Mouse (Mus musculus) CH12.LX (cell line): ENCODE measurements around the gene Il17rc. TPM values are rescaled to one million over a fixed set of nuclear protein-coding genes. Genes with fewer than 3 reads are reported as not detected.

Experiments
- DNase-seq: peaks from one replicate; pipeline ENCODE4 v3.0.0-alpha.2; 2013; ENCODE audit errors: extremely low read depth
- H3K27ac ChIP-seq: 2 replicates; pipeline ENCODE4 v1.5.1; 2012; ENCODE audit warnings: low read depth, mild to moderate bottlenecking, control low read depth, moderate library complexity; ENCODE audit not compliant: insufficient read depth
- H3K27me3 ChIP-seq: replicated peaks from 2 replicates; pipeline ENCODE3; 2012; ENCODE audit warnings: inconsistent platforms
- H3K36me3 ChIP-seq, 2 experiments: replicated peaks in 1 of 2; 2 replicates each; pipeline versions ENCODE3 to v1.6.1; 2012; ENCODE audit warnings: inconsistent platforms in 1 of 2, low read length in 1 of 2, mild to moderate bottlenecking in 1 of 2, mixed read lengths in 1 of 2, moderate library complexity in 1 of 2; ENCODE audit not compliant: control insufficient read depth in 1 of 2, insufficient read depth in 1 of 2
- H3K4me1 ChIP-seq, 2 experiments: 2 replicates each; pipeline ENCODE4 v1.6.1; 2012; ENCODE audit warnings: inconsistent platforms in 1 of 2, moderate library complexity in 1 of 2; ENCODE audit not compliant: insufficient read depth in 2 of 2, control insufficient read depth in 1 of 2
- H3K4me2 ChIP-seq: 2 replicates; pipeline ENCODE4 v1.6.1; 2012; ENCODE audit warnings: low read depth, mild to moderate bottlenecking, control low read depth; ENCODE audit not compliant: poor library complexity, insufficient read depth, severe bottlenecking
- H3K4me3 ChIP-seq, 3 experiments: fragments of 150-350 bp in 1 of 3; sonication (generic) in 1 of 3; replicated peaks in 1 of 3; 2 replicates each; pipeline versions ENCODE3 to v1.5.1; 2011 to 2012; ENCODE audit warnings: low read depth in 2 of 3, low read length in 2 of 3, mild to moderate bottlenecking in 2 of 3, moderate library complexity in 2 of 3, control low read depth in 1 of 3, improper control_type of control experiment in 1 of 3, inconsistent platforms in 1 of 3, mixed read lengths in 1 of 3; ENCODE audit not compliant: poor library complexity in 1 of 3
- H3K79me2 ChIP-seq: replicated peaks from 2 replicates; pipeline ENCODE4 v1.6.1; 2012; ENCODE audit warnings: mild to moderate bottlenecking, moderate library complexity; ENCODE audit not compliant: control insufficient read depth, poor library complexity, insufficient read depth, severe bottlenecking; ENCODE audit errors: extremely low read depth
- H3K9ac ChIP-seq: 2 replicates; pipeline ENCODE4 v1.6.1; 2012; ENCODE audit warnings: low read depth, mild to moderate bottlenecking, control low read depth, moderate library complexity; ENCODE audit not compliant: insufficient read depth
- H3K9me3 ChIP-seq: replicated peaks from 2 replicates; pipeline ENCODE3; 2012; ENCODE audit warnings: low read length, inconsistent platforms, mixed read lengths
- BHLHE40 ChIP-seq: IDR thresholded peaks from 2 replicates; pipeline ENCODE4 v1.6.1; 2011; ENCODE audit warnings: mild to moderate bottlenecking, low read depth, low read length, improper control_type of control experiment
- CHD2 ChIP-seq: IDR thresholded peaks from 2 replicates; pipeline ENCODE4 v1.6.1; 2011; ENCODE audit warnings: low read length, improper control_type of control experiment
- CTCF ChIP-seq, 2 experiments: IDR thresholded peaks in 1 of 2; conservative IDR thresholded peaks in 1 of 2; 2 replicates each; pipeline ENCODE4 v1.5.1; 2011 to 2012; ENCODE audit warnings: low read depth in 2 of 2, low read length in 2 of 2, improper control_type of control experiment in 1 of 2, inconsistent platforms in 1 of 2, mild to moderate bottlenecking in 1 of 2, moderate library complexity in 1 of 2
- E2F4 ChIP-seq: IDR thresholded peaks from 2 replicates; pipeline ENCODE4 v1.6.1; 2011; ENCODE audit warnings: low read depth, low read length, improper control_type of control experiment; ENCODE audit not compliant: insufficient replicate concordance
- ETS1 ChIP-seq: conservative IDR thresholded peaks from 2 replicates; pipeline ENCODE4 v1.6.1; 2012; ENCODE audit warnings: low read depth, mild to moderate bottlenecking, inconsistent platforms, low read length, improper control_type of control experiment, moderate library complexity
- IRF4 ChIP-seq: IDR thresholded peaks from 2 replicates; pipeline ENCODE4 v1.6.1; 2014; ENCODE audit warnings: low read depth, mild to moderate bottlenecking, inconsistent platforms, low read length, improper control_type of control experiment
- JUND ChIP-seq: conservative IDR thresholded peaks from 2 replicates; pipeline ENCODE4 v1.6.1; 2011; ENCODE audit warnings: low read depth, low read length, improper control_type of control experiment
- MAFK ChIP-seq: IDR thresholded peaks from 2 replicates; pipeline ENCODE4 v1.6.1; 2011; ENCODE audit warnings: low read length, improper control_type of control experiment; ENCODE audit not compliant: insufficient replicate concordance
- MAX ChIP-seq: IDR thresholded peaks from 2 replicates; pipeline ENCODE4 v1.6.1; 2011; ENCODE audit warnings: low read length, improper control_type of control experiment
- MEF2A ChIP-seq: IDR thresholded peaks from 2 replicates; pipeline ENCODE4 v1.6.1; 2014; ENCODE audit warnings: low read depth, mild to moderate bottlenecking, inconsistent platforms, low read length, improper control_type of control experiment, borderline replicate concordance
- MYC ChIP-seq: IDR thresholded peaks from 2 replicates; pipeline ENCODE4 v1.6.1; 2011; ENCODE audit warnings: low read depth, mild to moderate bottlenecking, improper control_type of control experiment, low read length
- SIN3A ChIP-seq: IDR thresholded peaks from 2 replicates; pipeline ENCODE4 v1.6.1; 2012; ENCODE audit warnings: low read length, improper control_type of control experiment, inconsistent platforms
- ZKSCAN1 ChIP-seq: IDR thresholded peaks from 2 replicates; pipeline ENCODE4 v1.6.1; 2012; ENCODE audit warnings: low read depth, inconsistent platforms, low read length, improper control_type of control experiment, borderline replicate concordance
- dilution Hi-C: fragments of 300-500 bp; cut with MboI; formaldehyde crosslinking; loops from 2 replicates; pipeline ENCODE4 v1.14.3; 2020; ENCODE audit warnings: low sequenced_read_pairs; ENCODE audit not compliant: extremely low pct_unique_long_range_greater_than_20kb, extremely low pct_ligation_motif_present
- in situ Hi-C: fragments of 300-500 bp; cut with MboI; formaldehyde crosslinking; loops from 3 replicates; pipeline ENCODE4 v1.14.3; 2019; ENCODE audit warnings: low sequenced_read_pairs, low pct_ligation_motif_present, low pct_unique_long_range_greater_than_20kb, mixed read lengths
- polyA plus RNA-seq: library from polyadenylated mRNA; unstranded; fragments of >175 nt; gene quantifications from 2 replicates; pipeline ENCODE4 v1.2.1, GENCODE M21; 2012; ENCODE audit warnings: low read depth; ENCODE audit not compliant: insufficient read length
- total RNA-seq, 2 experiments: library from RNA; depleted of rRNA; stranded (reverse); fragments of 300-350 nt in 1 of 2; fragments of >200 nt in 1 of 2; gene quantifications; 2 replicates each; pipeline ENCODE4 v1.2.3; 2012 to 2014

Gene Il17rc
- total and polyA plus RNA-seq, 3 experiments, result not detected

DNA sequence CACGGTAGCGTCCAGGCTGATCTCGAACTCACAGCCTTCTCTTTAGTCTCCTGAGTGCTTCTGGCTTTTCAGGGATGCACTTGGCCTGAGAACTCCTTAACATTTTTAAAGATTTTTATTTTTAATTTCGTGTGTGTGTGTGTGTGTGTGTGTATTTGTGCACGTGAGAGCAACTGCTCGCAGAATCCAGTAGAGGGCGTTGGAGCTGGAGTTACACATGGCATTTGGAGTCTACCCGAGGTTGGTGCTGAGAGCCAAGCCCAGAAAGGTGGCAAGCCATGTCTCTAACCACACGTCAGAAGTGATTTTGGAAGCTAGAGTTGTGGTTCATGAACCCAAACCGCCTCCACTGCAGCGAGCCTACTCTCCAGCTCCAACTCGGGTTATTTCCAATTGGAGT is 28.1 kb upstream of the Il17rc start:
- H3K9ac ChIP-seq, result peak overlapping the region; percentile 77
- H3K4me1 ChIP-seq, result peaks cover 4 to 40% of the 10 kb centered on the region in 2 experiments
- DNase-seq, result peak; percentile 69
- no peaks in the 10 kb centered on the region for H3K27me3 ChIP-seq
- H3K79me2 ChIP-seq, result peaks cover 13% of the 10 kb centered on the region
- H3K4me2 ChIP-seq, result peak overlapping the region; percentile 55
- dilution Hi-C loops (no loop called here), in situ Hi-C loops (no loop called here)
- no peaks in the 10 kb centered on the region for H3K9me3 ChIP-seq
- H3K36me3 ChIP-seq, result peaks cover 21 to 32% of the 10 kb centered on the region in 2 experiments
- TF ChIP-seq MEF2A (no peak), ZKSCAN1 (no peak), BHLHE40 (peak; percentile 94), MYC (peak; percentile 80), CTCF (conservative IDR thresholded peaks at IDR 0.05 in 1 of 2, IDR thresholded peaks at IDR 0.05 in 1 of 2; ENCODE audit: low read depth in 2 of 2, low read length in 2 of 2) (peak in 1 of 2 experiments; percentile 57; a peak in 2 of 4 replicates)
- H3K4me3 ChIP-seq, result peak overlapping the region; percentile 94 to 100 (median 95)
- H3K27ac ChIP-seq, result no peak overlapping the region; the same call in 1 of the 2 replicates

DNA sequence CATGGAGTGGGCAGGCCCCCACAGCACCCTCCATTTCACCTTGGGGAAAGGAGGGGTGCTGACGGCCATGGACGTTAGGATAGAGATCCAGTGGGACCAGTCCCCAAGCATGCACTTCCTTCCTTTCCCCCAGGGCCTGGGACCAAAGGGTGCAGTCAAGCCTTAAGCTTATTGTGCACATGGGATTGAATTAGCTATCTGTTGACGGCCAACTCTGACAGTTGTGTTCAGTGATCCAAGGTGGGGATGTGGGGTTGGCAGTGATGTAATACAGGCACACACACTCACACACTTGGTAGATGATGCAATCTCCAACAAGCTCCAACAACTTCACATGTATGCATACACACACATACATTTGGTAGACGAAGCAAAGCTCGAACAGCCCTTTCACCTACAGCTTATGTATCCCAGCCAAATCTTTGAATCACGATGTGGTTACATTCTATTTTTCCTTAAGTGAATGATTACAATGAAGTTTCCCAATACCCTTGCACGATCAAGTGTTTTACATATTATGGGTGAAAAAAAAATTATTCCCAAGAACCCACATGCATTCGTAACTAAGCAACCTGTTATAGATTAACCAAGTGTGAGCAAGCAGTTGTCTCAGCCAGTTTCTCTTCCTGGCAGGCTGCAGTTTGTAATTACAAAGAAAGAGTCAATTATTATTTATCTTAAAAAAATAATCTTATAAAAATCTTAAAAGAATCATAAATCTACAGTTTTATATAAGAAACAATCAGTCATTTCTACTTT is 26.8 kb upstream of the Il17rc start:
- Histone ChIP-seq H3K4me2 (no peak overlapping the region), H3K79me2 (peaks cover 13% of the 10 kb centered on the region), H3K36me3 (peaks cover 24 to 43% of the 10 kb centered on the region in 2 experiments), H3K27ac (no peak overlapping the region), H3K9ac (no peak overlapping the region), H3K27me3 (no peaks in the 10 kb centered on the region), H3K9me3 (no peaks in the 10 kb centered on the region), H3K4me1 (peaks cover 4 to 34% of the 10 kb centered on the region in 2 experiments), H3K4me3 (peak overlapping the region in 1 of 3 experiments; percentile 17)
- in situ Hi-C loops (no loop called here), dilution Hi-C loops (no loop called here)
- no peak for DNase-seq
- TF ChIP-seq MYC, result peak; percentile 16; the same call in 1 of the 2 replicates
- TF ChIP-seq MAFK, result no peak

DNA sequence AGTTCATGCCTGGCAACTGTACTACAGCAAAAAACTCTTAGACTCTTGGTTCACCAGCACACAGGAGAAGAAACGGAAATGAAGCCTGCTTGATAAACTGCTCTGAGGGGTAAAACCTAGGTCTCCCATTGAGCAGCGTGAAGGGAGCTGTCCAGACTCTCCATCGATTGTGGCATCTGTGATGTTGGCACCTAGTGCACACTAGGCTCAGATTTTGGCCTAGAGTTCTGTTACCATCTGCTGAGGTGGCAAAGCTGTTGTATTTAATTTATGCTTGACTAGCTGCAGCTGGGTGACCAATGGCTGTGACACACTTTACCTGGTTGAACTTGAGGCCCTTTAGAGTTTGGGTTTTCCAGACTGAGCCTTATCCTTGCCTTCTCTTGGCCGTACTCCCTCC is 23.6 kb upstream of the Il17rc start:
- no peak for DNase-seq

More for the DNA sequence above, 23.6 kb upstream of the Il17rc start:
- Histone ChIP-seq H3K79me2 (peaks cover 12% of the 10 kb centered on the region), H3K4me1 (peaks cover 4 to 24% of the 10 kb centered on the region in 2 experiments), H3K27ac (no peak overlapping the region), H3K9me3 (no peaks in the 10 kb centered on the region), H3K4me2 (no peak overlapping the region), H3K36me3 (peaks cover 24 to 47% of the 10 kb centered on the region in 2 experiments), H3K4me3 (no peak overlapping the region), H3K27me3 (no peaks in the 10 kb centered on the region), H3K9ac (no peak overlapping the region)
- in situ Hi-C loops, result no loop called here
- dilution Hi-C loops, result no loop called here
- TF ChIP-seq ETS1 (no peak), JUND (no peak), E2F4 (no peak), IRF4 (no peak), CHD2 (no peak), MAFK (no peak), SIN3A (no peak), MAX (no peak)
